Mouse (Mus musculus) gastrocnemius, adult 18-20 months (tissue): ENCODE data around the gene Sclt1. TPM values are rescaled to one million over a fixed set of nuclear protein-coding genes. Genes with fewer than 3 reads are reported as not detected.

Experiments
- DNase-seq: peaks from one replicate; pipeline ENCODE4 v3.0.0; 2021; ENCODE audit warnings: low spot score
- total RNA-seq, 2 experiments: library from RNA; stranded (reverse); gene quantifications; 2 replicates each; pipeline ENCODE4 v1.2.3; 2021

The Sclt1 gene
- total RNA-seq, 2 experiments from 2014 or later = 4.2 to 5.3 TPM

DNA sequence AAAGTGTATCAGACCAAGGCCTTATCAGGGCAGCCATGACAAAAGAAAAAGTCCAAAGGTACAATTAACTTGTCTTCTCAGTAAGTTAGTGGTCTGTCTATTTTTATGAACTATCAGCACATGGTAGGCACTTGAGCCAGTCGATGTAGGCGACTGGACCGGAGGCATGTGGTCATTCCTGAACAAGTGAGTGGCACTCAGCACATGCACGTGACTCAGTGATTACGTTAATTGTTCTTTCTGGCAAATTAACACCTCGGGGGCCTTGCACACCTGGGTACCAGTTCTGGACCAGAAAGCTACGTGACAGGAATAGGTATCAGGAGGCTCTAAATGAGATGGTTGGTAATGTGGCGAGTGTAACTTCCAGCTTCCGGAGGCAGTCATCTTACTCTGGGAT, 135.3 kb downstream of the Sclt1 start:
- DNase-seq = peak; percentile 1

DNA sequence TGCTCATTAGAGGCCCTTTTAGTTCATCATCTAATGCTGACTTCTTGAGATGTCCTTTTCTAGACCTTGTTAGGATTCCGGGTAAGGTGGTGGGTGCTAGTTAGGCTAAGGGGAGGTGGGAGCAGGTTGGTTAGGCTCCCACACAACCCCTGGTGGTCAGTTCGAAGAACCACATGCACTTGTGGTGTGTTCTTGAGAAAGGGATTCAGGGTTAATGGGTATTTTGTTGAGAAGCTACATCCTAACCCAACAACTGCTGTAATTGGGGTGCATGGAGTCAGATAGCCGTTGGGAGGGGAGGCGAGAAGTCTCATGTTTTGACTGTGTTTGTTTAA, 136.0 kb downstream of the Sclt1 start:
- no peak for DNase-seq

GRCm38 (mm10) chr3:41605601-41606329, 136.5 kb downstream of the Sclt1 start:
- DNase-seq = no peak

- DNase-seq = no peak
These were observed 137.5 kb downstream of the Sclt1 start for GRCm38 (mm10) chr3:41604629-41605321.

DNA sequence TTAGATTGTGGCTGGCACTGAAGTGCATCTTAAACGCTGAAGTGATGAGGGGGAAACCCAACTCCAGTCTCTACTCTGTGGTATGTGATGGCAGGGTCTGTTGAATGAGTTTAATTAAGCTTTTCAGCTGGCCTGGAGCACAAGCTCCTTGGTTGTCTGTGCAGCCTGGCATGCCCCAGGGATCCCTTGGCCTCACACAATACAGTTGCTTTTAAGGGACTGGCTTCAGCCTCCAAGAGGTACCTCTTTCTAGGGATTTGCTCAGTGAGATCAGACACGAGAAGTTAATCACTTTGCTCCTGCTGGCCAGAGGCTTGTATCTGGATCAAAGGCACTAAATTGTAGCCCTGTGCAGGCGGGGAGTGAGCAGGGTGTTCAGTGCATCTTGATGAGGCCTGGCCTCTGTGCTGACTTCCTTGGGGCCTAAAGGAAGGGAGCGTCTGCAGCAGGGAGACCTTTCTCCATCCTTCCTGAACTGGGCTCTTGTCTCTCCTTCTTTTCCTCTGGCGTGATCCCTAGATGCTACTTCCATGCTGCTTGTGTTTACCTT, 138.8 kb downstream of the Sclt1 start:
- DNase-seq = no peak

GRCm38 (mm10) chr3:41602933-41603332, 139.4 kb downstream of the Sclt1 start:
- no peak for DNase-seq

DNA sequence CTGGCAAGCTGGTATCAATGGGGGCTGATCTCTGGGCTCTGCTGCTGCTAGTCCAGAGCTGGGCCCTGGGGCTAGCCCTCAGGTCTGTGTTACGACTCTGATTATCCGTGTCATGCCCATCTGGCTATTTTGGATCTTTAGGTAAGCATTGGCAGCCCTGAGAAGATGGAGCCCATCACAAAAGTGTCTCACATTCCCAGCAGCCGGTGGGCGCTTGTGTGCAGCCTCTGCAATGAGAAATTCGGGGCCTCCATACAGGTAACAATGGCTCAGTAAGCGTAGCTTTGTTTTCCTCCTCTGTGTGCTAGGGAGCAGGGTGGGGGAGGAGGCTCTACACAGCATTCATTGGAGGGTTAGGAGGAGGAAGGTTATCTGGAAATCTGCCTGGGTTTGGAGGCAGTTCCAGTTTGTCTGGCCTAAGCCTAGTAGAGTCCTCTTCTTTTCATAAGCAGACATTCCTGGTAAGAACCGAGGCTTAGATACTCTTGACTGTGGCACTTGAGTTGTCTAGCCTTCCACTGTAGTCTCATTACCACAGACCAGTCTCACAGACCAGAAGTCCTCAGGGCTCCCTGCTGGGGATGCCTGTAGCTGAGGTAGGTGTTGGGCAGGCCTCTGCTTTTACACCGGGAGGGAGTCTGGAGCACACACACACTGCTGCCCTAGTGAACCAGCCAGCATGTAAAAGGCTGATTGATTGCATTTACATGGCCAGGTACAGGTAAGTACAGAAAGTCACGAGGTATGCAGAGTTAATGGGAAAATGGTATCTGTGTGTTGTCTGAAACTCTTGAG, 140.9 kb downstream of the Sclt1 start:
- DNase-seq = no peak

- DNase-seq = peak; percentile 76
These were observed 142.3 kb downstream of the Sclt1 start for GRCm38 (mm10) chr3:41599806-41600589.

DNA sequence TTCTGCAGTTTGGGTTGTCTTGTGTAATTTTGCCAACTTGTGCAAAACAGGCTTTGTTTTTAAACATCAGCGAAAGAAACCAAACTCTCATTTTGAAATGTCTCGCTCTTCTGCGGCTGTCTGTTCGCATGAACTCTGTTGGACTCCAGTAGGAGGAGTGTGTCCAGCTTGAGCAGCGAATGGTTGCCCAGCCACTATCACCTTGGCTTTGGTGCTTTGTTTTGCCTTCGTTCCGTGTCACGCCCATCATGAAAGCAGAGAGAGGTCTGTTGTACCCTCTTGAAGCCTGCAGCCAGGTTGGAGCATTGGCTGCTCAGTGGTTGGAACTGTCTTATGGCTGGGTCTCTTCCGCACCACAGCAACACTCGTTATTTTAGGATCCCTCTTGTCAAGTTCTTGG, 143.1 kb downstream of the Sclt1 start:
- no peak for DNase-seq

GRCm38 (mm10) chr3:41598412-41598811, 143.9 kb downstream of the Sclt1 start:
- DNase-seq = no peak

DNA sequence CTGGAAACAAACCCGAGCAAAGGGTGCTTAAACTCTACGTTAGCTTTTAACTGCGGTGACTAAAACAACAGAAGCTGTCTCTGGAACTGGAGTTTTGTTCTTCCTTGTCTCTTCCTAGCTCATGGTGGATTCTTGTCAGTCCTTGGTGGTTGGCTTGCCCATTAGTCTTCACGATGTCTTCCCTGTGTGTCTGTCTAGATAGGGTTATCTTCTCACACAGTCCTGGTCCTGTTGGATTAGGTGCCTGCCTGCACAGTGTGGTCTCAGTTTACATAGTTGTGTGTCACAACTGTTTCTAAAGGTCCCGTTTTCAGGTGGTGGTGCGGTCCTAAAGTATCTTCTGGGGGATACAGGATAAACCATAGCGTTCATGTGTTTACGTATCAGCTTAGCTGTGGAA, 145.3 kb downstream of the Sclt1 start:
- no peak for DNase-seq

GRCm38 (mm10) chr3:41595010-41595409, 147.3 kb downstream of the Sclt1 start:
- DNase-seq = no peak

- DNase-seq = no peak
These were observed 148.0 kb downstream of the Sclt1 start for GRCm38 (mm10) chr3:41594097-41594879.

DNA sequence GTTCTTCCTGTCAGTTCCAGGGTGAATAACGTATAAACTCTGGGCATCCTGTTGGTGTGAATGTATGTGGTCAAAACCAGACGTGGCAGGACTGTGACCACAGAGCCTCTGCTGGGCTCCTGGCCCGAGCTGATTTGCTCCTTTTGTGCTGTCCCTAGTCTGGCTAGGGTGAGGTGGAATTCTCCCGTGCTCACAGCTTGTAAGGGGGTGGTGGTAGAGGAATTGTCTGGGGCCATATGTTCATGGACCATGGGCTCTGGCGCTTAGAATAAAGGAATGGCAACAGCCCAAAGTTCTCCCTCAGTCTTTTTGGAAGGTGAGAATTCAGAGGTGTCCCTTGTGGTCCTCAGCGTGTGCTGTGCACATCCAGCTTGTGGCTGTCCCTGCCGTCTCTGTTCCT, 149.5 kb downstream of the Sclt1 start:
- DNase-seq = no peak

GRCm38 (mm10) chr3:41591651-41592170, 150.6 kb downstream of the Sclt1 start:
- no peak for DNase-seq

DNA sequence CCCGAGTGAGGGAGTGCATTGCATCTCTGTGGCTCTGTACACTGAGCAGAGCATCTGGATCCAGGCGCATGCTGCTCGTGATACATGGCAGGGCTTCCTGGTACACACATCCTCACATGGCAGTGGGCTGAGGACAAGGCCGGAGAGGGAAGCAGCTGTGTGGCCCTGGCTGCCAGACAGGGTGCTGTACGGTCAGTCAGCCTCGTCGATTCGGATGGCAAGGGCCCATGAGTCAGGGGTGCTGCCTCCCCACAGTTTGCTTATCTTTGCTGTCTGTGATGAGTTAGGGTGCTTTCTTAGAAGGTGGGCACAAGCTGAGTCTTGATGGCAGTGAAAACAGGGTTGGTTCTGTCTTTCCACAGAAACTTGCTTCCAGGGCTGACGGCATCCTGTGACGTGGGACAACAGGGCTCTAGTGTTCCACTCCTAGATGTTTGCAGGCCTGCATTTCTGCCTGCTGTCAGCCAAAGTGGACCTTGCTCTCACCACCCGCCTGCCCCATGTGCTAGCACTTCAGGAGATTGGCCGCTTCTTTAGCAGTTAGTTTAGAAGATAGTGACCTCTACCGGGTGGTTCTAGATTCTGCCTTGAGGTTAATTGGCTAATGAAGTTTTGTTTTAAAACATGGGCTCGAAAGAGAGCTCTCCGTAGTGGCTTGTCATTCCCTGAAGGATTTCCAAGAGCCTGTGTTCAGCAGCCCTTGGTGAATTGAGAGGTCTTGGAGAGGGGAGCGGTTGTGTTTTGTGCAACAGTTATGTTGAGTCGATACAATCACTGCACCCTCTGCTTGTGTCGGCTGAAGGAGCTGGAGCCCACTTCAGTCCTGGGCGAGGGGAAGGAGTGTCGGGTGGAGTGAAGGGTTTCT, 151.4 kb downstream of the Sclt1 start:
- peak; percentile 49 for DNase-seq

- no peak for DNase-seq
These were observed 152.3 kb downstream of the Sclt1 start for GRCm38 (mm10) chr3:41589988-41590387.

- DNase-seq = no peak
These were observed 152.9 kb downstream of the Sclt1 start for GRCm38 (mm10) chr3:41589246-41589914.

GRCm38 (mm10) chr3:41588495-41588894, 153.8 kb downstream of the Sclt1 start:
- no peak for DNase-seq
